Mouse (Mus musculus): ENCODE results near the gene Arl6ip4.

Arl6ip4 gene

GRCm38 (mm10) chr5:124115990-124116845 lies at the start of gene Arl6ip4:
Gene Arl6ip4 (plus strand): TSS chr5:124116089.
- in situ Hi-C loops (cut with MboI, MseI), result loop anchor here (10.0 kb wide), 1 partner anchor 981 kb away; the partner anchor contains the start of gene Rhof

GRCm38 (mm10) chr5:124069657-124070056 lies 46.2 kb upstream of the Arl6ip4 start:
- in situ Hi-C loops (cut with MboI, MseI), result no loop called here

- in situ Hi-C loops (cut with MboI, MseI), result no loop called here
Observed at GRCm38 (mm10) chr5:124073682-124074081, 42.2 kb upstream of the Arl6ip4 start.

GRCm38 (mm10) chr5:124074845-124075307 lies 41.0 kb upstream of the Arl6ip4 start:
- in situ Hi-C loops (cut with MboI, MseI), result loop anchor here (5.0 kb wide), 1 partner anchor 37 kb away; the partner anchor contains the start of gene Ogfod2

GRCm38 (mm10) chr5:124075716-124076115 lies 40.2 kb upstream of the Arl6ip4 start:
- in situ Hi-C loops (cut with MboI, MseI), result loop anchor here (5.0 kb wide), 1 partner anchor 37 kb away; the partner anchor contains the start of gene Ogfod2

- in situ Hi-C loops (cut with MboI, MseI), result loop anchor here (5.0 kb wide), 1 partner anchor 36 kb away; the partner anchor contains the start of gene Ogfod2
Observed at GRCm38 (mm10) chr5:124076559-124076958, 39.3 kb upstream of the Arl6ip4 start.

- in situ Hi-C loops (cut with MboI, MseI), result loop anchor here (5.0 kb wide), 1 partner anchor 35 kb away; the partner anchor contains the start of gene Ogfod2
Observed at GRCm38 (mm10) chr5:124077241-124077640, 38.6 kb upstream of the Arl6ip4 start.

- in situ Hi-C loops (cut with MboI, MseI), result loop anchor here (5.0 kb wide), 1 partner anchor 34 kb away; the partner anchor contains the start of gene Ogfod2
Observed at GRCm38 (mm10) chr5:124077856-124078460, 37.9 kb upstream of the Arl6ip4 start.

- in situ Hi-C loops (cut with MboI, MseI), result loop anchor here (5.0 kb wide), 1 partner anchor 33 kb away; the partner anchor contains the start of gene Ogfod2
Observed at GRCm38 (mm10) chr5:124078794-124079416, 37.0 kb upstream of the Arl6ip4 start.

GRCm38 (mm10) chr5:124079880-124080279 lies 36.0 kb upstream of the Arl6ip4 start:
- in situ Hi-C loops (cut with MboI, MseI), result loop anchor here (5.0 kb wide), 3 partner anchors 32 to 78 kb away; partner anchors contain the start of genes Ogfod2 and Vps37b

- in situ Hi-C loops (cut with MboI, MseI), result loop anchor here (5.0 kb wide), 2 partner anchors 50 to 80 kb away; partner anchors contain the start of gene Vps37b
Observed at GRCm38 (mm10) chr5:124082447-124082846, 33.4 kb upstream of the Arl6ip4 start.

GRCm38 (mm10) chr5:124082941-124083688 lies 32.8 kb upstream of the Arl6ip4 start:
- in situ Hi-C loops (cut with MboI, MseI), result loop anchor here (5.0 kb wide), 2 partner anchors 51 to 81 kb away; partner anchors contain the start of gene Vps37b

- in situ Hi-C loops (cut with MboI, MseI), result loop anchor here (5.0 kb wide), 2 partner anchors 52 to 82 kb away; partner anchors contain the start of gene Vps37b
Observed at GRCm38 (mm10) chr5:124083850-124084587, 31.9 kb upstream of the Arl6ip4 start.

- in situ Hi-C loops (cut with MboI, MseI), result loop anchor here (5.0 kb wide), 2 partner anchors 52 to 82 kb away; partner anchors contain the start of gene Vps37b
Observed at GRCm38 (mm10) chr5:124084588-124085173, 31.2 kb upstream of the Arl6ip4 start.

- in situ Hi-C loops (cut with MboI, MseI), result no loop called here
Observed at GRCm38 (mm10) chr5:124085513-124085912, 30.4 kb upstream of the Arl6ip4 start.

- in situ Hi-C loops (cut with MboI, MseI), result no loop called here
Observed at GRCm38 (mm10) chr5:124086876-124087275, 29.0 kb upstream of the Arl6ip4 start.

GRCm38 (mm10) chr5:124089868-124090267 lies 26.0 kb upstream of the Arl6ip4 start:
- in situ Hi-C loops (cut with MboI, MseI), result no loop called here

GRCm38 (mm10) chr5:124091951-124092406 lies 23.9 kb upstream of the Arl6ip4 start:
- in situ Hi-C loops (cut with MboI, MseI), result no loop called here

- in situ Hi-C loops (cut with MboI, MseI), result no loop called here
Observed at GRCm38 (mm10) chr5:124093120-124093794, 22.6 kb upstream of the Arl6ip4 start.
